Mouse (Mus musculus): ENCODE data around the gene 4930432K21Rik. TPM values are rescaled to one million over a fixed set of nuclear protein-coding genes. Genes with fewer than 3 reads are reported as not detected.

Gene 4930432K21Rik
- polyA plus RNA-seq, 1 experiment from 2014 or later: 0.66 TPM

GRCm38 (mm10) chr8:84197922-84198774, 50.3 kb downstream of the 4930432K21Rik start:
- Histone ChIP-seq H3K4me1 (ENCODE audit: insufficient read depth) (peaks cover 40% of the 10 kb centered on the region), H3K9ac (peak overlapping the region; percentile 54), H3K27ac (ENCODE audit: low read depth) (peak overlapping the region; percentile 99), H3K4me3 (ENCODE audit: low read depth, low read length) (peak overlapping the region; percentile 49), H3K4me2 (peak overlapping the region; percentile 78), H3K9me3 (ENCODE audit: low read depth, low read length) (no peaks in the 10 kb centered on the region), H3K36me3 (ENCODE audit: insufficient read depth) (no peaks in the 10 kb centered on the region), H3K27me3 (ENCODE audit: insufficient read depth, low read length) (no peaks in the 10 kb centered on the region)
- DNase-seq: peak; percentile 96
- ATAC-seq (ENCODE audit: insufficient read depth): peak; percentile 80
- no peak for TF ChIP-seq CTCF (IDR thresholded peaks at IDR 0.05; ENCODE audit: low read depth)
- 2% methylated on average over 30 of the region's 30 CpGs for WGBS

GRCm38 (mm10) chr8:84198871-84199270, 51.0 kb downstream of the 4930432K21Rik start:
- Histone ChIP-seq H3K27ac (ENCODE audit: low read depth) (peak overlapping the region; percentile 99), H3K9me3 (ENCODE audit: low read depth, low read length) (no peaks in the 10 kb centered on the region), H3K4me3 (ENCODE audit: low read depth, low read length) (peak overlapping the region; percentile 49; the same call in 1 of the 2 replicates), H3K9ac (0 out of 2 replicates have a peak overlapping the region, but pooled peaks have one; percentile 54), H3K27me3 (ENCODE audit: insufficient read depth, low read length) (no peaks in the 10 kb centered on the region), H3K4me2 (peak overlapping the region; percentile 78), H3K4me1 (ENCODE audit: insufficient read depth) (peaks cover 43% of the 10 kb centered on the region), H3K36me3 (ENCODE audit: insufficient read depth) (no peaks in the 10 kb centered on the region)
- ATAC-seq (ENCODE audit: insufficient read depth) (no peak), DNase-seq (no peak)
- WGBS: 17% methylated on average over 4 of the region's 4 CpGs
- no peak for TF ChIP-seq CTCF (IDR thresholded peaks at IDR 0.05; ENCODE audit: low read depth)

- 43% methylated on average over 11 of the region's 11 CpGs for WGBS
- peak overlapping the region; percentile 94 for H3K4me2 ChIP-seq
- ATAC-seq (ENCODE audit: insufficient read depth) (no peak), DNase-seq (no peak)
- no peaks in the 10 kb centered on the region for H3K27me3 ChIP-seq (ENCODE audit: insufficient read depth, low read length)
- H3K9ac ChIP-seq: 0 out of 2 replicates have a peak overlapping the region, but pooled peaks have one; percentile 86
- TF ChIP-seq CTCF (IDR thresholded peaks at IDR 0.05; ENCODE audit: low read depth): no peak
- H3K9me3 ChIP-seq (ENCODE audit: low read depth, low read length): no peaks in the 10 kb centered on the region
- peaks cover 49% of the 10 kb centered on the region for H3K4me1 ChIP-seq (ENCODE audit: insufficient read depth)
- H3K27ac ChIP-seq (ENCODE audit: low read depth): peak overlapping the region; percentile 99
- H3K4me3 ChIP-seq (ENCODE audit: low read depth, low read length): no peak overlapping the region
- H3K36me3 ChIP-seq (ENCODE audit: insufficient read depth): no peaks in the 10 kb centered on the region
Observed at GRCm38 (mm10) chr8:84199348-84200125, 51.7 kb downstream of the 4930432K21Rik start.

GRCm38 (mm10) chr8:84200126-84200555, 52.3 kb downstream of the 4930432K21Rik start:
- ATAC-seq (ENCODE audit: insufficient read depth) (no peak), DNase-seq (peak; percentile 56)
- Histone ChIP-seq H3K4me2 (peak overlapping the region; percentile 94), H3K4me3 (ENCODE audit: low read depth, low read length) (peak overlapping the region; percentile 77), H3K27ac (ENCODE audit: low read depth) (peak overlapping the region; percentile 99), H3K9me3 (ENCODE audit: low read depth, low read length) (no peaks in the 10 kb centered on the region), H3K36me3 (ENCODE audit: insufficient read depth) (peaks cover 3% of the 10 kb centered on the region; the same call in 1 of the 2 replicates), H3K27me3 (ENCODE audit: insufficient read depth, low read length) (no peaks in the 10 kb centered on the region), H3K9ac (peak overlapping the region; percentile 86), H3K4me1 (ENCODE audit: insufficient read depth) (peaks cover 49% of the 10 kb centered on the region)
- WGBS: 21% methylated on average over 8 of the region's 8 CpGs
- TF ChIP-seq CTCF (IDR thresholded peaks at IDR 0.05; ENCODE audit: low read depth): no peak

- Histone ChIP-seq H3K27ac (ENCODE audit: low read depth) (peak overlapping the region; percentile 99), H3K27me3 (ENCODE audit: insufficient read depth, low read length) (no peaks in the 10 kb centered on the region), H3K9ac (peak overlapping the region; percentile 86), H3K4me3 (ENCODE audit: low read depth, low read length) (peak overlapping the region; percentile 77), H3K4me1 (ENCODE audit: insufficient read depth) (peaks cover 49% of the 10 kb centered on the region), H3K36me3 (ENCODE audit: insufficient read depth) (peaks cover 11% of the 10 kb centered on the region; the same call in 1 of the 2 replicates), H3K4me2 (peak overlapping the region; percentile 94), H3K9me3 (ENCODE audit: low read depth, low read length) (no peaks in the 10 kb centered on the region)
- no peak for TF ChIP-seq CTCF (IDR thresholded peaks at IDR 0.05; ENCODE audit: low read depth)
- ATAC-seq (ENCODE audit: insufficient read depth) (peak; percentile 4), DNase-seq (peak; percentile 86)
- WGBS: 2% methylated on average over 67 of the region's 70 CpGs
Observed at GRCm38 (mm10) chr8:84200652-84201544, 53.1 kb downstream of the 4930432K21Rik start.

- 45% methylated on average over 15 of the region's 15 CpGs for WGBS
- Histone ChIP-seq H3K27ac (ENCODE audit: low read depth) (peak overlapping the region; percentile 99), H3K4me3 (ENCODE audit: low read depth, low read length) (peak overlapping the region; percentile 77), H3K9me3 (ENCODE audit: low read depth, low read length) (no peaks in the 10 kb centered on the region), H3K9ac (peak overlapping the region; percentile 86), H3K4me1 (ENCODE audit: insufficient read depth) (peaks cover 49% of the 10 kb centered on the region), H3K4me2 (peak overlapping the region; percentile 94), H3K27me3 (ENCODE audit: insufficient read depth, low read length) (no peaks in the 10 kb centered on the region), H3K36me3 (ENCODE audit: insufficient read depth) (peaks cover 16% of the 10 kb centered on the region; the same call in 1 of the 2 replicates)
- TF ChIP-seq CTCF (IDR thresholded peaks at IDR 0.05; ENCODE audit: low read depth): no peak
- ATAC-seq (ENCODE audit: insufficient read depth) (no peak), DNase-seq (peak; percentile 58)
Observed at GRCm38 (mm10) chr8:84201545-84202245, 53.9 kb downstream of the 4930432K21Rik start.

Measured in lung, embryonic 14.5 days (tissue).